Mouse (Mus musculus): ENCODE data around the gene Gm5767.
"Not testable (repeated sequence)": the region's sequence is repeated elsewhere in the genome, so short reads cannot be mapped to it uniquely, and the experiment has no call there.

Gm5767 gene

GRCm38 (mm10) chr16:8714851-8715250 is 34.3 kb downstream of the Gm5767 start:
- DNase-seq (ENCODE audit: low spot score in 2 of 2) = no peak

DNA sequence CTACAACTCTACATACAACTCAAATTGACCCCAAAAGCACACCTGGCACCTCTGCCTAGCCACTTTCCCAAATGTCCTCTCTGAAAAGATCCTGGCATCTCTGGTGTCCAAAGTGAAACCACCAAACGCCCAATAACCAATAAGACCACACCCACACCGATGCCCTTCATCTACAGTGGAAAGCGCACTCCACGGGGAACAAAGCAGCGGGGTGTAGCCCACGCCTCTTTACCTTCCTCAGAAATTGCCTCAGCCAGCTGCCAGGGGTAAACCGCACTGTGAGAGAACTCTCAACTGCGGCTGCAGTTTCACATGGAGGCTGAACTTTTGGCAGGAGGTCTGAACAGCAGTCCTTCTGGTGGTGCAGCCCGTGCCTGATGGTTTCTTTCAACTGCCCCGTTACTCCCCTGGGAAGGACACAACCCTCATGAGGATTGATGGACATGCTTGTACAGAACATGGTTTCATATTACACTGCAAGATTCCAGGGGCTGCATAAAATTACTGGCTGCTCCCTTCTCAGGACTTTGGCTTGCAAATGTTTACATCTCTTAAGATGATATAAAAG is 35.0 kb downstream of the Gm5767 start:
- DNase-seq (ENCODE audit: low spot score in 2 of 2) = no peak

DNA sequence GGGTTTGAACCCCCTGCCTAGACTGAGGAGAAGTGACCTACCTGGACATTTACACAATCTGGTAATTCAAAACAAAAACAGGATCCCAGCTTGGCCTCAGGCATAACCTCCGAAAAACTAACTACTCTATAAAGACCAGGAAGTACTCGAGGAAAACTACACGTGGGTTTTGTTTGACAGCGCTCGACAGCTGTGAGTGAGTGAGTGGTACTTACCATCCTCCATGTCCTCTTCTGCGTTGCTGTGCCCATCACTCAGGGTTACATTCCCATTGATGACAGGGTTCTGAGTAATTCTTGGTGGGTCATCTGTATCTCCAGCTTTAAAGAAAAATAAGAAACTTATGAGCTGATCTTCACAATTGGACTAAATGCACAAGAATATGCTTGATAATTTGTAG is 35.7 kb downstream of the Gm5767 start:
- no peak for DNase-seq (ENCODE audit: low spot score in 2 of 2)

DNA sequence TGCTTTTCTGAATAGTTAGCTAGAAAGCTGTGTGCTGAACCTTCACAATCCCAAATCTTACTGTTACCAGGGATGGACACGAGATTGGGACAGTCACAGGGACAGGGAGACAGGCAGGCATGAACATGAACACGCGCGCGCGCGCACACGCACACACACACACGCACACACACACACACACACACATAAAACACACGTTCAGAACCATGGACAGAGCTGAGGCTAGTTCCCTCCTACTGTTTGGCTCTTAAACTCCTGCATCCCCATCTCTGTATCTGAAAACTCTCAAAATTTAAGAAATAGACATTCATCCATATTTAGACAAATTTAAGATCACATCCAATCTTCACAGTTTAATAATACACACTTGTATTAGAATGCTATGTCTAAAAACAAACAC is 37.2 kb downstream of the Gm5767 start:
- no peak for DNase-seq (ENCODE audit: low spot score in 2 of 2)

GRCm38 (mm10) chr16:8720447-8720846 is 39.9 kb downstream of the Gm5767 start:
- no peak for DNase-seq (ENCODE audit: low spot score in 2 of 2)

DNA sequence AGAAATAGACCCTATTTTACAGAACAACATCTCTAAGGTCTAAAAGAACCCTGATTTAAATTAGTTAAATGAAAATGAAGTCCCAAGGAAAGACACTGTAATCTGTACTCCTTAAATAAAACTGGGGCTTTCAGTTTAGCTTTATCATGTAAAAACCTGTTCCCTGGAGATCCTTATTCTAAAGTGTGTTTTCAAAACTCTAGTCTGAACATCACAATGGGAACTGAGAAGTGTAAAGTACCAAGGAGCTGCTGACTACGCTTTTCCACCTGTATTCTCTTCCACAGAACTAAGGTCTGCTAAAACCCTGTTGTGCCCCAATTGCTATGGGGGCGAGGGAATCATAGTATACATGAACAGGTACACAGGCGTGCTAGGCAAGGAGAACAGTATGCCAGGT is 43.5 kb downstream of the Gm5767 start:
- no peak for DNase-seq (ENCODE audit: low spot score in 2 of 2)

- no peak for DNase-seq (ENCODE audit: low spot score in 2 of 2)
Observed at GRCm38 (mm10) chr16:8725807-8726206, 45.2 kb downstream of the Gm5767 start.

- DNase-seq (ENCODE audit: low spot score in 2 of 2) = no peak
Observed at GRCm38 (mm10) chr16:8728111-8728748, 47.7 kb downstream of the Gm5767 start.

- no peak for DNase-seq (ENCODE audit: low spot score in 2 of 2)
Observed at GRCm38 (mm10) chr16:8731630-8732029, 51.1 kb downstream of the Gm5767 start.

DNA sequence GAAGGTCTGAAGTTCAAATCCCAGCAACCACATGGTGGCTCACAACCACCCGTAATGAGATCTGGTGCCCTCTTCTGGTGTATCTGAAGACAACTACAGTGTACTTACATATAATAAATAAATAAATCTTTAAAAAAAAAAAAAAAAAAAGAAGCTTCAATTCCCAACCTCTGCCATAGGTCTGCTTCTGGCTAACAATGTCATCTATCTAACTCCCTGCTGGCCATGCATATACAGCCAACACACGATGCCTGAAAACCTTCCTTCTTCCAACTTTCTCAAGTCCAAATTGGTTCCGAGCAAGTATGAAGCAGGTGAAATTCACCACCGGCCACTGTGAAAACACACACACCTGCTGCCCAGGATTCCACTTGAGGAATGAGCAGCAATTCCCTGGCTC is 51.9 kb downstream of the Gm5767 start:
- not testable (repeated sequence) for DNase-seq (ENCODE audit: low spot score in 2 of 2)

All from frontal cortex, postnatal 36 days (tissue).